Mouse (Mus musculus) spleen, adult 2 months (tissue): ENCODE data around the gene Gm17720. TPM values are rescaled to one million over a fixed set of nuclear protein-coding genes. Genes with fewer than 3 reads are reported as not detected.
"Not testable (repeated sequence)": the region's sequence is repeated elsewhere in the genome, so short reads cannot be mapped to it uniquely, and the experiment has no call there.

Experiments used
- DNase-seq, 2 experiments: peaks; one replicate each; pipeline versions ENCODE4 v3.0.0 to v3.0.0-alpha.2; 2012 to 2021; ENCODE audit warnings: low spot score in 2 of 2, low read depth in 1 of 2
- H3K27ac ChIP-seq: fragments of 200-500 bp; 2 replicates; pipeline ENCODE4 v1.5.1; 2012; ENCODE audit warnings: low read length, inconsistent platforms; ENCODE audit not compliant: insufficient read depth
- H3K27me3 ChIP-seq: fragments of 200-500 bp; 2 replicates; pipeline ENCODE4 v1.6.1; 2012; ENCODE audit warnings: mild to moderate bottlenecking, moderate library complexity, low read length, inconsistent platforms; ENCODE audit not compliant: control insufficient read depth, insufficient read depth
- H3K36me3 ChIP-seq: fragments of 200-500 bp; 2 replicates; pipeline ENCODE4 v1.6.1; 2012; ENCODE audit warnings: mild to moderate bottlenecking, low read length, inconsistent platforms; ENCODE audit not compliant: control insufficient read depth, insufficient read depth
- H3K4me1 ChIP-seq: fragments of 200-500 bp; 2 replicates; pipeline ENCODE4 v1.6.1; 2011; ENCODE audit warnings: inconsistent platforms; ENCODE audit not compliant: control insufficient read depth, insufficient read depth, insufficient read length
- H3K4me3 ChIP-seq: fragments of 200-500 bp; 2 replicates; pipeline ENCODE4 v1.5.1; 2011; ENCODE audit warnings: mild to moderate bottlenecking, inconsistent platforms; ENCODE audit not compliant: insufficient read depth, insufficient read length; ENCODE audit errors: extremely low read depth
- CTCF ChIP-seq: fragments of 200-500 bp; IDR thresholded peaks from 2 replicates; pipeline ENCODE4 v1.5.1; 2011; ENCODE audit warnings: mild to moderate bottlenecking, inconsistent platforms; ENCODE audit not compliant: insufficient read depth, insufficient read length, insufficient replicate concordance; ENCODE audit errors: extremely low read depth
- POLR2A ChIP-seq: fragments of 200-500 bp; IDR thresholded peaks from 2 replicates; pipeline ENCODE4 v1.6.1; 2011; ENCODE audit warnings: low read depth, low read length, inconsistent platforms
- WGBS: fragments of 180-500 bp; shearing (Covaris S2); methylation state at CpG from one replicate; pipeline ENCODE4 v1.1.7; 2018; 5-methylcytosine and 5-hydroxymethylcytosine counted together
- polyA plus RNA-seq: library from polyadenylated mRNA; depleted of rRNA; stranded (reverse); fragments of >200 nt; gene quantifications from 2 replicates; pipeline ENCODE4 v1.2.3, GENCODE M21; 2012; rRNA removed

Gene Gm17720
- polyA plus RNA-seq, 1 experiment, result not detected

- WGBS, result 65% methylated on average over 4 of the region's 4 CpGs
- Histone ChIP-seq H3K36me3 (no peaks in the 10 kb centered on the region), H3K27me3 (no peaks in the 10 kb centered on the region), H3K4me1 (no peaks in the 10 kb centered on the region), H3K27ac (no peak overlapping the region), H3K4me3 (no peak overlapping the region)
- TF ChIP-seq CTCF (no peak), POLR2A (no peak)
- no peak for DNase-seq
Measured at GRCm38 (mm10) chr8:110040509-110040908, 62.0 kb downstream of the Gm17720 start.

GRCm38 (mm10) chr8:110039659-110040058 is 62.9 kb downstream of the Gm17720 start, which contains the start of gene Chst4:
Gene Chst4 (minus strand): TSS chr8:110039740.
- H3K36me3 ChIP-seq, result no peaks in the 10 kb centered on the region
- H3K27me3 ChIP-seq, result no peaks in the 10 kb centered on the region
- H3K4me1 ChIP-seq, result no peaks in the 10 kb centered on the region
- no peak for DNase-seq
- WGBS, result 82% methylated on average over 5 of the region's 5 CpGs
- H3K4me3 ChIP-seq, result no peak within 1 kb of the TSS
- TF ChIP-seq POLR2A, result no peak
- no peak for TF ChIP-seq CTCF
- no peak within 1 kb of the TSS for H3K27ac ChIP-seq

GRCm38 (mm10) chr8:110039216-110039615 is 63.3 kb downstream of the Gm17720 start:
- Histone ChIP-seq H3K4me3 (no peak overlapping the region), H3K27ac (no peak overlapping the region), H3K36me3 (no peaks in the 10 kb centered on the region), H3K4me1 (no peaks in the 10 kb centered on the region), H3K27me3 (no peaks in the 10 kb centered on the region)
- no peak for DNase-seq
- TF ChIP-seq POLR2A (no peak), CTCF (no peak)
- 56% methylated on average over 7 of the region's 7 CpGs for WGBS

- WGBS, result 55% methylated on average over 2 of the region's 2 CpGs
- Histone ChIP-seq H3K4me1 (no peaks in the 10 kb centered on the region), H3K36me3 (no peaks in the 10 kb centered on the region), H3K27ac (no peak overlapping the region), H3K27me3 (no peaks in the 10 kb centered on the region), H3K4me3 (no peak overlapping the region)
- no peak for DNase-seq
- TF ChIP-seq POLR2A (no peak), CTCF (no peak)
Measured at GRCm38 (mm10) chr8:110036156-110036555, 66.4 kb downstream of the Gm17720 start.

- H3K27me3 ChIP-seq, result no peaks in the 10 kb centered on the region
- H3K36me3 ChIP-seq, result no peaks in the 10 kb centered on the region
- no peak for TF ChIP-seq CTCF
- no peak for TF ChIP-seq POLR2A
- no peak overlapping the region for H3K4me3 ChIP-seq
- H3K27ac ChIP-seq, result no peak overlapping the region
- 82% methylated on average over 4 of the region's 4 CpGs for WGBS
- DNase-seq, result no peak
- H3K4me1 ChIP-seq, result no peaks in the 10 kb centered on the region
Measured at GRCm38 (mm10) chr8:110034331-110034730, 68.2 kb downstream of the Gm17720 start.

GRCm38 (mm10) chr8:110033771-110034170 is 68.8 kb downstream of the Gm17720 start:
- WGBS, result 51% methylated on average over 8 of the region's 8 CpGs
- not testable (repeated sequence) for H3K27ac ChIP-seq, DNase-seq, H3K27me3 ChIP-seq, H3K4me1 ChIP-seq, H3K4me3 ChIP-seq, H3K36me3 ChIP-seq

Other genes with a start within 250 kb of the Gm17720 start
- gene Phlpp2, start 234.2 kb downstream of the Gm17720 start, polyA plus RNA-seq, result 4.1 and 4.7 TPM in 2 replicates
- gene Marveld3, start 140.6 kb downstream of the Gm17720 start, polyA plus RNA-seq, result 0.11 and 0.21 TPM in 2 replicates
- 0.14 TPM in 1 of 2 replicates, not detected in the other for gene Tat, start 112.3 kb downstream of the Gm17720 start, polyA plus RNA-seq
- 0.18 and 0.46 TPM in 2 replicates for gene Chst4, start 63.0 kb downstream of the Gm17720 start, polyA plus RNA-seq
- 0.05 and 0.13 TPM in 2 replicates for gene Zfp612, start 23.0 kb downstream of the Gm17720 start, polyA plus RNA-seq
- not detected in 2 replicates for gene Gm21964, start 1.5 kb downstream of the Gm17720 start, polyA plus RNA-seq
- gene Calb2, start 65.5 kb upstream of the Gm17720 start, polyA plus RNA-seq, result not detected in 2 replicates
- gene Cmtr2, start 112.9 kb upstream of the Gm17720 start, polyA plus RNA-seq, result 2.9 and 3.2 TPM in 2 replicates
- under 0.01 and 0.01 TPM in 2 replicates for gene Hydin, start 164.2 kb upstream of the Gm17720 start, polyA plus RNA-seq